Mouse (Mus musculus) layer of hippocampus, adult 6 months (tissue): Measurements from ENCODE around the gene Olfr556. TPM values are rescaled to one million over a fixed set of nuclear protein-coding genes. Genes with fewer than 3 reads are reported as not detected.

ENCODE experiments used
- long read RNA-seq, 2 experiments: library from polyadenylated mRNA; unstranded; transcript quantifications; one replicate each; pipeline ENCODE4 v2.0.0; 2019 to 2020
- polyA plus RNA-seq: library from polyadenylated mRNA; unstranded; fragments of <200 nt; fragmentation: Nextera tagmentation; gene quantifications from 2 replicates; pipeline ENCODE4 v1.2.3, GENCODE M21; 2021

The Olfr556 gene
- polyA plus RNA-seq: not detected in 2 replicates
- long read RNA-seq, experiment 1: 0 reads
- long read RNA-seq, experiment 2: 0 reads

GRCm38 (mm10) chr7:102664599-102664998 is at the start of gene Olfr556:
Olfr556 (plus strand) TSS chr7:102664899.

GRCm38 (mm10) chr7:102618118-102618517 is 46.6 kb upstream of the Olfr556 start, which contains the start of gene Olfr553:
Olfr553 (minus strand) TSS chr7:102618218.

GRCm38 (mm10) chr7:102638132-102638531 is 26.6 kb upstream of the Olfr556 start, which contains the start of gene Olfr554:
Olfr554 (plus strand) TSS chr7:102638432.

DNA sequence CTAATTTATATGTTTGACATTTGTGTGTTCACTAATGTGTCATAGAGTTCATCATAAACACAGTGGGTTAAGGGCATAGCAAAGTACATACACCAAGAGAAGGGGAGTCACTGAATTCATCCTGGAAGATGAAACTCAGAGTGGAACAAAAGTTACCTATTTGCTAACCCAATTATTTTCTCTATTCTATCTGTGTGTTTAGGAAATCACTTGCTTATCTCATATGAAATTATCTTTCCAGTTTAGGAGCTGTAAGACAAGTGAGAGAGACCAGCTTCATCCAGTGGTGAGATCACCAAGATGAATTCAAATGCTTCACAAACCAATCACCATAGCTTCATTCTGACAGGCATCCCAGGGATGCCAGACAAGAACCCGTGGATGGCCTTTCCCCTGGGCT is 6.2 kb upstream of the Olfr556 start, which contains the start of gene Olfr555:
Gene Olfr555, plus strand, starts transcription at position 301 of the 400 bp plus-strand sequence.

DNA sequence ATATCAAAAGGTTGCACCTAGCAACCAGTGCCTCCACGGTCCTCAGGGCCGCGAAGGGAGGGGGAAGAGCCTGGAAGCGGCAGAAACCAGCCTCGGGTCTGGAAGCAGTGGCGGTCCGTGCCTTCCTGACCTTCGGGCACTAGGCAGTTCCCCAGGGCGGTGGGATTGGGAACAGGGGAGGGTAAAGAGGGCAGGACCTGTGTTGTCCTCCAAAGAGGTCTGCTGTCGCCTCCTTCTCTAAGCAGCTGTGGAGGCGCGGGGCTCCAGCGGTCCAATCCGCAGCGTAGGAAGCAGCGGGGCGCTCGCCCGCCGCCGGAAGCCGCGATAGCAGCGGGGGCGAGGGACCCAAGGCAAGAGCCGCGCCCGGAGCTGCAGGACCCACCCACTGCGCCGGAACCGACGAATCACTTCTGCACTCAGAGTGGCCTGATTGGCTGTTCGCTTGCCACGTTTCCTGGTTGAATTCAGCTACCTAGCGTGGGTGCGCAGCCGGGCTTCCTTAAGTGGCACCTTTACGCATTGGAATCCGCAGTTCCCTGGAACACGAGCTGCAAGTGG is 22.3 kb downstream of the Olfr556 start, which contains the start of gene Trim68:
Gene Trim68, minus strand, starts transcription at position 384 of the 558 bp plus-strand sequence.

DNA sequence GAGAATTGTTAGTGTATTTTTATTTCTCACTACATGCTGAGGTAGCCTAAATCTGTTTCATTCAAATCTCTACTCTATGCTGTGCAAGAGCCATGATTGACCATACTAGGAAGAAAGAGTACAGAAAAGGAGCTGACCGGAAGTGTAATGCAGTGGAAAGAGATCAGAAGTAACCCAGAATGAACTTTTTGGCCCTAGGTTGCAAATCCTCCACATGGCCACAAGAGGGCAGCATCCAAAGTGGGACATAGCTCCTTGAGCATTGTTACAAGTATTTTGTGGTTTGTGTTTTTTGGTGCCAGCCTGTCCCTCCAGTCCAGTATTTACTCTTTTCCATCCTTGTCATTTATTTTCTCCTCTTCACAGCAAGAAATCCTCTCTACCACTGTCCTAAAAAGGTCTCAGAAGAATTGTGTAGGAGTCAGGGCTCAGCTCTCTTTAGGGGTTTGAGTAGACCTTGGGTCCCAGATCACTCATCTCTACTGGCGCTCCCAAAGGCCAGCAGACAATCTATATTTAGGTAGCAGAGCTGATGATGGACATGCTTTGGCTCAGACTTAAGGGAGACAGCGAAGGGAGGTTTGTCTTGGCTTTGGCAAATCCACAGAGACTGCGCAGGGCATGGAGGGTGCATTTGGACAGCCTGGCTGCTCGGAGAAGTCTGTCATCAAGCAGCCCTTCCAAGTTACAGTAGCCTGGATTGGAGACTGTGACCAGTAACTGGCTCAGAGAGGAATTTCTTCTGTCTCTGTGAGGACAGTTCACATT is 30.8 kb downstream of the Olfr556 start, which contains the start of gene Olfr557:
Gene Olfr557, plus strand, starts transcription at position 553 of the 768 bp plus-strand sequence.

GRCm38 (mm10) chr7:102701915-102702314 is 37.2 kb downstream of the Olfr556 start, which contains the start of gene Olfr558:
Olfr558 (plus strand) TSS chr7:102702215.

GRCm38 (mm10) chr7:102718970-102719369 is 54.3 kb downstream of the Olfr556 start, which contains the start of gene Olfr33:
Olfr33 (minus strand) TSS chr7:102719070.

Other genes starting within 250 kb of the Olfr556 start
- 8.8 and 8.9 TPM in 2 replicates for gene Rrm1, start 223.2 kb upstream of the Olfr556 start, polyA plus RNA-seq
- gene Olfr543, start 183.2 kb upstream of the Olfr556 start, polyA plus RNA-seq: not detected in 2 replicates
- gene Olfr544, start 176.6 kb upstream of the Olfr556 start, polyA plus RNA-seq: not detected in 2 replicates
- not detected in 2 replicates for gene Olfr545, start 165.3 kb upstream of the Olfr556 start, polyA plus RNA-seq
- not detected in 2 replicates for gene Olfr547, start 130.2 kb upstream of the Olfr556 start, polyA plus RNA-seq
- gene Olfr548-ps1, start 124.0 kb upstream of the Olfr556 start, polyA plus RNA-seq: not detected in 2 replicates
- gene Olfr549, start 115.0 kb upstream of the Olfr556 start, polyA plus RNA-seq: not detected in 2 replicates
- gene Trim21, start 99.4 kb upstream of the Olfr556 start, polyA plus RNA-seq: 0.54 and 0.67 TPM in 2 replicates
- gene Olfr550, start 93.5 kb upstream of the Olfr556 start, polyA plus RNA-seq: 1.9 and 2.1 TPM in 2 replicates
- not detected in 2 replicates for gene Olfr551, start 73.0 kb upstream of the Olfr556 start, polyA plus RNA-seq
- gene Olfr552, start 67.1 kb upstream of the Olfr556 start, polyA plus RNA-seq: not detected in 2 replicates
- not detected in 2 replicates for gene Olfr553, start 46.7 kb upstream of the Olfr556 start, polyA plus RNA-seq
- not detected in 2 replicates for gene Olfr554, start 26.5 kb upstream of the Olfr556 start, polyA plus RNA-seq
- not detected in 2 replicates for gene Olfr555, start 6.1 kb upstream of the Olfr556 start, polyA plus RNA-seq
- 2.1 and 2.6 TPM in 2 replicates for gene Trim68, start 22.4 kb downstream of the Olfr556 start, polyA plus RNA-seq
- gene Olfr557, start 31.0 kb downstream of the Olfr556 start, polyA plus RNA-seq: not detected in 2 replicates
- gene Olfr558, start 37.3 kb downstream of the Olfr556 start, polyA plus RNA-seq: 0.10 and 0.13 TPM in 2 replicates
- gene Olfr33, start 54.2 kb downstream of the Olfr556 start, polyA plus RNA-seq: not detected in 2 replicates
- not detected in 2 replicates for gene Olfr559, start 62.6 kb downstream of the Olfr556 start, polyA plus RNA-seq
- gene Olfr560, start 94.5 kb downstream of the Olfr556 start, polyA plus RNA-seq: not detected in 2 replicates
- gene Olfr78, start 94.6 kb downstream of the Olfr556 start, polyA plus RNA-seq: not detected in 2 replicates
- not detected in 2 replicates for gene Olfr561, start 106.3 kb downstream of the Olfr556 start, polyA plus RNA-seq
- gene Olfr564, start 138.6 kb downstream of the Olfr556 start, polyA plus RNA-seq: not detected in 2 replicates
- not detected in 2 replicates for gene Olfr566, start 193.9 kb downstream of the Olfr556 start, polyA plus RNA-seq
- gene Olfr568, start 212.2 kb downstream of the Olfr556 start, polyA plus RNA-seq: not detected in 2 replicates
- not detected in 2 replicates for gene Olfr569, start 226.0 kb downstream of the Olfr556 start, polyA plus RNA-seq
- 0.23 TPM in 1 of 2 replicates, not detected in the other for gene Olfr570, start 229.7 kb downstream of the Olfr556 start, polyA plus RNA-seq